Mouse (Mus musculus): Measurements from ENCODE around the gene Hist1h2bq.

DNA sequence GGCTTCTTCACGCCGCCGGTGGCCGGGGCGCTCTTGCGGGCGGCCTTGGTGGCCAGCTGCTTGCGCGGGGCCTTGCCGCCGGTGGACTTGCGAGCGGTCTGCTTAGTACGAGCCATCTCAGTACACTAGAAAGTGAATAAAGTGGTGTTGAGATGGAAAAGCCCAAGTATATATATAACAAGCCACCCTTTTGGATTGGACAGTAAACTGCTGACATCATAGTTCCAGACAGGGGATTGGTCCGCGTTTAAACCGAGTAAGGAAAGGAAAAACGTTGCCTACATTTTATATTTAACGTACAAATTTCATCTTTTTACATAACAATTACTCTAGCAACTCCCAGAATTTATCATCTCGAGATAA is 26.8 kb downstream of the Hist1h2bq start, which contains the start of gene Hist1h3i:
- TF ChIP-seq CTCF (IDR thresholded peaks at IDR 0.05; ENCODE audit: low read depth, low read length) = no peak
- TF ChIP-seq POLR2A (IDR thresholded peaks at IDR 0.05; ENCODE audit: insufficient read depth, low read length) = no peak
